Mouse (Mus musculus) hindlimb bud, embryonic 11.5 days (tissue): ENCODE measurements around the gene Mitf.

Experiments
- DNase-seq: peaks from one replicate; pipeline ENCODE4 v3.0.0-alpha.2; 2012; ENCODE audit warnings: low read depth, low spot score; ENCODE audit errors: extremely low spot score

Mitf gene

GRCm38 (mm10) chr6:98023876-98024275 lies 217.0 kb downstream of the Mitf start:
- DNase-seq, result no peak

DNA sequence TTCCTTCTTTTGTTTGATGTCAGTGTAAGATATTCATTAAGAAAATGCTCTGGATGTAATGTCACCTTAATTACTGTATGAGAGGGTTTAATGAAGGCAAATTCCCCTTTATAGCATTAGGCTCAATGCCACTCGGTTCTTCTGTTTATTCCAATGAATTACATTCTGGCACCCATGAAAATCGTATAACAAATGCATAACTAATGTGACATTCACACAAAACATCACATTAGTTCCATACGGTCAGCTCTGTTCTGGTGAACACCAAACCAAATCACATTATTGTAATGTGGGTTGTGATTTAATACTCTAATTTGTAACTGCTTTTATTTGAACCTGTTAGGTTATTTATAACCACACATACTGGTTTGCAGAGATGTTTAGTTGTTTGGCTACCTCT lies 231.7 kb downstream of the Mitf start:
- DNase-seq, result no peak

DNA sequence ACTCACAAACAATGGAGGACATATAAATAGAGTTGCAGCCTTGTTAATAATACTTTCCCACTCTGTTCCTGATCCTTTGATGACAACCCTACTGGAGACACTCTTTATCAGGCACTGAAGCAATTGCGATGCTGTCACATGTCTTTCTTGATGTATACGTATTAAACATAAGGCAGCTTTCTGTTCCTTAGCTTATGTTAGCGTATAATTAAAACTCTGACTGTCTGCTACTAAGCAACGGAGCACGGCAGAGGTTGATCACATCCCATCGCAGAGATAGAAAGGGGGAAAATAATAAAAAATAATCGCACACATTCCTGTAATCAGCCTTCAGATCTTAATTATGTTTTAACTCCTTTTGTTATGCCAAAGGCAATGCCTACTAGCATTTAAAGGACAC lies 234.9 kb downstream of the Mitf start:
- no peak for DNase-seq

DNA sequence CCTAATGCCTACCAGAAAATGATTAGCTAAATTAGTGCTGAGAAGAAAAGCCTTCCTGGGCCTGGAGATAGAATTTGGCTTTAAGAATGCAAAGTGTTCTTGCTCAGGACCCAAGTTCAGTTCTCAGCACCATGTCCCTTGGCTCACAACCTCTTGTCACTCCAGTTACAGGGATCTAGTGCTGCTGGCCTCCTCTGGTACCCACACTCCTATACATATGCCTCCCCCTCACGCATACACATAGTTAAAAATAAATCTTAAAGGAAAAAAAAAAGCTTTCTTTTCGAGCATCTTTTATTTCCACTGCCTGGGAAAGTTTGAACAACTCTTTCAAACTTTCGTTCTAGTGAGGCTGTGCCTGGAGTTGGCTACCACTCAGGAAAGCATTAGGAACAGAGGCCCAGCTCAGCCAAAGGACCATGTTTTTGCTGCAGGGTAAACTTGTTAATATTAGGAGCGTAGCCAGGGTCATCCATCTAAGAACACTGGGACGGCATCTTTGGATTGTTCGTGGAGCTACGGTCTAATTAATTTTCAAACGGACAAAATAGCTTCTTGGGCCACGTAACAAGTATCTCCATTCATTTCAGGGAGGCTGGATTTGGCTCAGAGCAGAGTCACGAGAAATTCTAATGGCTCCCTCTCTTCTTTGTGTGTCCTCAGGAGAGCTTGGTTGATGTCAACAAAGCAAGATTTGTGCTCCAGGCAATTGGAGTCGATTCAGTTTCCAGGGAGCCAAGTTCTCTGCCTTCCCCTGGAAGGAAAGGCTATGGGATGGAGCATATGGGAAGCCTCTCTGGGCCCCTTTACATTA lies 239.7 kb downstream of the Mitf start:
- DNase-seq, result no peak

- no peak for DNase-seq
Observed at GRCm38 (mm10) chr6:98047741-98048140, 240.9 kb downstream of the Mitf start.

GRCm38 (mm10) chr6:98048671-98049438 lies 242.0 kb downstream of the Mitf start:
- no peak for DNase-seq

GRCm38 (mm10) chr6:98049551-98049950 lies 242.7 kb downstream of the Mitf start:
- DNase-seq, result no peak

GRCm38 (mm10) chr6:98061878-98062277 lies 255.0 kb downstream of the Mitf start:
- DNase-seq, result no peak

DNA sequence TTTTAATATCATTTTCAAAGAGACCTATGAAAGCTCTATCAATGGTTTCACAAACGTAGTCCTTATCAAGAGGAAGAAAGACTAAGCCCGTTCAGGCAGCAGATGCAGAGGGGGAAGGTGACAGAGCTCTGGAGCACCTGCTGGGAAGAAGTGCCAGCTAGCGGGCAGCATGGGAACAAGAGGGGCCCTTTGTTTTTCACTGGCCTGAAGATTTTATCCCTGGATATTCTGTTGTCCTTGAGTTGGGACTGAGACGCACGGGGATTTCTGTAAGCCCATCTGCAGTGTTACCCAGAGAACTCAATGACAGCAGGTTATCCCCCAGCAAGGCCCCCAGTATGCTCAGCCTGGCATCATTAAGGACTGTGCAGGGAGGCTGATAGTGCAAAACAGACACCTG lies 258.1 kb downstream of the Mitf start:
- DNase-seq, result no peak

- no peak for DNase-seq
Observed at GRCm38 (mm10) chr6:98066420-98066819, 259.6 kb downstream of the Mitf start.
